Mouse (Mus musculus) kidney, postnatal 25 days (tissue): ENCODE results near the gene Nbas.
A peak's percentile ranks its signal among the peaks of the same experiment; 100 is the strongest.

Experiments
- DNase-seq, 2 experiments: peaks; one replicate each; pipeline ENCODE4 v3.0.0; 2021; ENCODE audit warnings: mixed read lengths in 2 of 2

The Nbas gene

GRCm38 (mm10) chr12:13563646-13564289 is 294.8 kb downstream of the Nbas start:
- DNase-seq = no peak

- no peak for DNase-seq
Measured at GRCm38 (mm10) chr12:13564330-13564729, 295.4 kb downstream of the Nbas start.

GRCm38 (mm10) chr12:13566421-13566820 is 297.5 kb downstream of the Nbas start:
- DNase-seq = no peak

GRCm38 (mm10) chr12:13575158-13575557 is 306.2 kb downstream of the Nbas start:
- DNase-seq = no peak

GRCm38 (mm10) chr12:13575605-13576600 is 307.0 kb downstream of the Nbas start:
- no peak for DNase-seq

GRCm38 (mm10) chr12:13576761-13577160 is 307.8 kb downstream of the Nbas start:
- DNase-seq = no peak

- DNase-seq = no peak
Measured at GRCm38 (mm10) chr12:13580796-13581195, 311.9 kb downstream of the Nbas start.

- no peak for DNase-seq
Measured at GRCm38 (mm10) chr12:13583386-13583785, 314.5 kb downstream of the Nbas start.

- DNase-seq = no peak
Measured at GRCm38 (mm10) chr12:13585527-13586156, 316.7 kb downstream of the Nbas start.

GRCm38 (mm10) chr12:13587675-13588074 is 318.7 kb downstream of the Nbas start:
- no peak for DNase-seq

- DNase-seq = no peak
Measured at GRCm38 (mm10) chr12:13589021-13589420, 320.1 kb downstream of the Nbas start.

GRCm38 (mm10) chr12:13594746-13595469 is 326.0 kb downstream of the Nbas start:
- DNase-seq = no peak

GRCm38 (mm10) chr12:13597026-13597425 is 328.1 kb downstream of the Nbas start:
- DNase-seq = no peak

- no peak for DNase-seq
Measured at GRCm38 (mm10) chr12:13598545-13598944, 329.6 kb downstream of the Nbas start.

- DNase-seq = peak in 1 of 2 experiments; percentile 27
Measured at GRCm38 (mm10) chr12:13602414-13602813, 333.5 kb downstream of the Nbas start.

GRCm38 (mm10) chr12:13607021-13607420 is 338.1 kb downstream of the Nbas start:
- no peak for DNase-seq

- DNase-seq = no peak
Measured at GRCm38 (mm10) chr12:13609027-13609426, 340.1 kb downstream of the Nbas start.

- DNase-seq = no peak
Measured at GRCm38 (mm10) chr12:13613041-13613440, 344.1 kb downstream of the Nbas start.

- no peak for DNase-seq
Measured at GRCm38 (mm10) chr12:13615661-13616060, 346.7 kb downstream of the Nbas start.

GRCm38 (mm10) chr12:13622150-13622822 is 353.4 kb downstream of the Nbas start:
- no peak for DNase-seq

- DNase-seq = peak in 1 of 2 experiments; percentile 8
Measured at GRCm38 (mm10) chr12:13626803-13627706, 358.1 kb downstream of the Nbas start.
